Mouse (Mus musculus): ENCODE data around the gene Ptpn5. TPM values are rescaled to one million over a fixed set of nuclear protein-coding genes. Genes with fewer than 3 reads are reported as not detected.

Gene Ptpn5
- total and polyA plus RNA-seq, 3 experiments, result 0.11 TPM; not detected in 2

DNA sequence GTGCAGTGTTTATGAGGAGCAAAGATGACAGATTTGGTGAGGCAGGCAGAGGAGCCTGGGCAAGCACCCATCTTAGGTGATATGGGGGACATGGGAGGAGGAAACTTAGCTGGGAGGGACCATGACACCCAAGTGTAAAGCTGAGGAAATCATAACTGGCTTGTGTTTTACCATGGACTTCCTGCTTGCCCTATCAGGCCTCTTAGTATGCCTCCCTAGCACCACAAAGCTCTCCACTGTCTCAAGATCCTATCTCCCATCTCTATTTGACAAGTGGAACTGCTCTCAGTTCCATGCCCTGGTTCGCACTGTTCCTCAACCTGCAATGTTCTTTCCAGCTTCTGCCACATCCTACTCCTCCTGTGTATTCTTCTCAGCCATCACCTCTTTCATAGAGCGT lies 18.0 kb downstream of the Ptpn5 start:
- ATAC-seq (ENCODE audit: extremely low read depth, insufficient number of reproducible peaks, low FRiP score, poor library complexity, severe bottlenecking) (no peak), DNase-seq (ENCODE audit: low spot score) (no peak)
- Histone ChIP-seq H3K9me3 (replicated peaks) (no peaks in the 10 kb centered on the region), H3K27me3 (ENCODE audit: insufficient read depth, low read length) (peaks cover 13% of the 10 kb centered on the region), H3K4me1 (ENCODE audit: insufficient read depth, low read depth, low read length) (no peaks in the 10 kb centered on the region), H3K36me3 (replicated peaks) (no peaks in the 10 kb centered on the region), H3K4me3 (ENCODE audit: low read depth, low read length) (no peak overlapping the region)
- no peak for TF ChIP-seq GATA2 (IDR thresholded peaks at IDR 0.05; ENCODE audit: borderline replicate concordance, low read depth, low read length)
- no peak for TF ChIP-seq POLR2AphosphoS5 (IDR thresholded peaks at IDR 0.05; ENCODE audit: insufficient replicate concordance, low read depth, low read length)
- TF ChIP-seq TAL1 (conservative IDR thresholded peaks at IDR 0.05; ENCODE audit: low read depth, low read length), result no peak
- TF ChIP-seq CTCF (IDR thresholded peaks at IDR 0.05; ENCODE audit: low read depth, low read length), result no peak
- no peak for TF ChIP-seq GATA1 (IDR thresholded peaks at IDR 0.05; ENCODE audit: borderline replicate concordance, low read length)

GRCm38 (mm10) chr7:47113383-47113782 lies 20.1 kb downstream of the Ptpn5 start:
- DNase-seq (ENCODE audit: low spot score), result no peak
- ATAC-seq (ENCODE audit: extremely low read depth, insufficient number of reproducible peaks, low FRiP score, poor library complexity, severe bottlenecking), result no peak
- H3K9me3 ChIP-seq (replicated peaks), result no peaks in the 10 kb centered on the region
- no peak overlapping the region for H3K4me3 ChIP-seq (ENCODE audit: low read depth, low read length)
- TF ChIP-seq GATA2 (IDR thresholded peaks at IDR 0.05; ENCODE audit: borderline replicate concordance, low read depth, low read length), result no peak
- no peak for TF ChIP-seq POLR2AphosphoS5 (IDR thresholded peaks at IDR 0.05; ENCODE audit: insufficient replicate concordance, low read depth, low read length)
- TF ChIP-seq GATA1 (IDR thresholded peaks at IDR 0.05; ENCODE audit: borderline replicate concordance, low read length), result no peak
- TF ChIP-seq TAL1 (conservative IDR thresholded peaks at IDR 0.05; ENCODE audit: low read depth, low read length), result no peak
- no peak for TF ChIP-seq CTCF (IDR thresholded peaks at IDR 0.05; ENCODE audit: low read depth, low read length)
- H3K4me1 ChIP-seq (ENCODE audit: insufficient read depth, low read depth, low read length), result no peaks in the 10 kb centered on the region
- H3K27me3 ChIP-seq (ENCODE audit: insufficient read depth, low read length), result peaks cover 16% of the 10 kb centered on the region
- no peaks in the 10 kb centered on the region for H3K36me3 ChIP-seq (replicated peaks)

DNA sequence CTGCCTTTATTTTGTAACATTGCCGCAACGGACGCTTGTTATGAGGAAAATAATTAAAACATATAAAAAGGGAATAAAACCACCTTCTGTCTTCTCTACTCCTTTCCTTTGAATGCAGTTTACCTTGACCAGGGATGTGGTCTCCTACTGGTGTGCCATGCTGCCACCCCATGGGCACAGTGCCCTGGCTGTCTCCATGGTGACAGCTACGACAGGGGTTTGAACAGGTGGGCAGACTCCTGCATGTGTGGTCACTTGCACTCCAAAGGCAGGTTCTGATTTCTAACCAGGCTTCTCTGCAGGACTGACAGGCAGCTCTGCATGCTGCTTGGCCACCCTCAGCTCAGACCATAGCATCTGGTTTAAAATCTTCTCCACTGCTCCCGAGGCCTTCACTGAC lies 21.4 kb downstream of the Ptpn5 start:
- ATAC-seq (ENCODE audit: extremely low read depth, insufficient number of reproducible peaks, low FRiP score, poor library complexity, severe bottlenecking) (no peak), DNase-seq (ENCODE audit: low spot score) (no peak)
- H3K36me3 ChIP-seq (replicated peaks), result no peaks in the 10 kb centered on the region
- H3K9me3 ChIP-seq (replicated peaks), result no peaks in the 10 kb centered on the region
- H3K27me3 ChIP-seq (ENCODE audit: insufficient read depth, low read length), result peaks cover 16% of the 10 kb centered on the region
- no peak for TF ChIP-seq CTCF (IDR thresholded peaks at IDR 0.05; ENCODE audit: low read depth, low read length)
- no peak for TF ChIP-seq TAL1 (conservative IDR thresholded peaks at IDR 0.05; ENCODE audit: low read depth, low read length)
- TF ChIP-seq GATA2 (IDR thresholded peaks at IDR 0.05; ENCODE audit: borderline replicate concordance, low read depth, low read length), result no peak
- no peak for TF ChIP-seq GATA1 (IDR thresholded peaks at IDR 0.05; ENCODE audit: borderline replicate concordance, low read length)
- TF ChIP-seq POLR2AphosphoS5 (IDR thresholded peaks at IDR 0.05; ENCODE audit: insufficient replicate concordance, low read depth, low read length), result no peak
- no peak overlapping the region for H3K4me3 ChIP-seq (ENCODE audit: low read depth, low read length)
- H3K4me1 ChIP-seq (ENCODE audit: insufficient read depth, low read depth, low read length), result no peaks in the 10 kb centered on the region

- H3K4me1 ChIP-seq (ENCODE audit: insufficient read depth, low read depth, low read length), result no peaks in the 10 kb centered on the region
- DNase-seq (ENCODE audit: low spot score), result no peak
- no peaks in the 10 kb centered on the region for H3K36me3 ChIP-seq (replicated peaks)
Measured at GRCm38 (mm10) chr7:47111121-47111520, 22.4 kb downstream of the Ptpn5 start.

GRCm38 (mm10) chr7:47110511-47110910 lies 23.0 kb downstream of the Ptpn5 start:
- Histone ChIP-seq H3K4me3 (ENCODE audit: low read depth, low read length) (no peak overlapping the region), H3K9me3 (replicated peaks) (no peaks in the 10 kb centered on the region), H3K27me3 (ENCODE audit: insufficient read depth, low read length) (peaks cover 12% of the 10 kb centered on the region), H3K4me1 (ENCODE audit: insufficient read depth, low read depth, low read length) (no peaks in the 10 kb centered on the region), H3K36me3 (replicated peaks) (no peaks in the 10 kb centered on the region)
- no peak for ATAC-seq (ENCODE audit: extremely low read depth, insufficient number of reproducible peaks, low FRiP score, poor library complexity, severe bottlenecking)
- no peak for TF ChIP-seq TAL1 (conservative IDR thresholded peaks at IDR 0.05; ENCODE audit: low read depth, low read length)
- no peak for TF ChIP-seq CTCF (IDR thresholded peaks at IDR 0.05; ENCODE audit: low read depth, low read length)
- no peak for TF ChIP-seq GATA2 (IDR thresholded peaks at IDR 0.05; ENCODE audit: borderline replicate concordance, low read depth, low read length)
- TF ChIP-seq POLR2AphosphoS5 (IDR thresholded peaks at IDR 0.05; ENCODE audit: insufficient replicate concordance, low read depth, low read length), result no peak
- no peak for TF ChIP-seq GATA1 (IDR thresholded peaks at IDR 0.05; ENCODE audit: borderline replicate concordance, low read length)
- no peak for DNase-seq (ENCODE audit: low spot score)

More at GRCm38 (mm10) chr7:47111121-47111520, 22.4 kb downstream of the Ptpn5 start:
- no peaks in the 10 kb centered on the region for H3K9me3 ChIP-seq (replicated peaks)
- no peak for ATAC-seq (ENCODE audit: extremely low read depth, insufficient number of reproducible peaks, low FRiP score, poor library complexity, severe bottlenecking)
- TF ChIP-seq TAL1 (conservative IDR thresholded peaks at IDR 0.05; ENCODE audit: low read depth, low read length), result no peak
- no peak for TF ChIP-seq CTCF (IDR thresholded peaks at IDR 0.05; ENCODE audit: low read depth, low read length)
- TF ChIP-seq POLR2AphosphoS5 (IDR thresholded peaks at IDR 0.05; ENCODE audit: insufficient replicate concordance, low read depth, low read length), result no peak
- no peak for TF ChIP-seq GATA1 (IDR thresholded peaks at IDR 0.05; ENCODE audit: borderline replicate concordance, low read length)
- no peak for TF ChIP-seq GATA2 (IDR thresholded peaks at IDR 0.05; ENCODE audit: borderline replicate concordance, low read depth, low read length)
- H3K27me3 ChIP-seq (ENCODE audit: insufficient read depth, low read length), result peaks cover 12% of the 10 kb centered on the region
- H3K4me3 ChIP-seq (ENCODE audit: low read depth, low read length), result no peak overlapping the region

DNA sequence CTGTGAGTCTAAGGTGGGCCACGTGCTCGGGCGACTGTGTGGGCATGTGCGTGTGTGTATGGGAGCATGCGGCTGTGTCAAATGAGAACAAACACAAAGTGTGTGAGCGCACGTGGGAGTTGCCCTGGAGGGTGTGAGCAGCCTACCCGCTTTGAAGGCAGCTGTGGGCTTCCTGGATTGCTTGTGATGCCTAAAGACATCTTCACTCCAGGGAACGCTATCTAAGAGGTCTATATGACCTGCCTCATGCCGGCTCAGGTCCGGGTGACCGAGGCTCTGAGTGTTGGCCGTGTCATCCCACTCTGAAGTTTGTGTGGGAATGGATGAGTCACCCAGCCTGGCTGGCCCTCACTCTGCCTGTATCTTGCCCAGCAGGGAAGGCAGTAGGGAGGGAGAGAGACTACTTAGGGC lies 24.7 kb downstream of the Ptpn5 start:
- Histone ChIP-seq H3K9me3 (replicated peaks) (no peaks in the 10 kb centered on the region), H3K36me3 (replicated peaks) (no peaks in the 10 kb centered on the region), H3K4me3 (ENCODE audit: low read depth, low read length) (no peak overlapping the region), H3K27me3 (ENCODE audit: insufficient read depth, low read length) (peaks cover 10% of the 10 kb centered on the region), H3K4me1 (ENCODE audit: insufficient read depth, low read depth, low read length) (0 out of 2 replicates have a peak, but pooled peaks cover 2% of the 10 kb centered on the region)
- no peak for DNase-seq (ENCODE audit: low spot score)
- TF ChIP-seq GATA2 (IDR thresholded peaks at IDR 0.05; ENCODE audit: borderline replicate concordance, low read depth, low read length) (no peak), GATA1 (IDR thresholded peaks at IDR 0.05; ENCODE audit: borderline replicate concordance, low read length) (no peak), CTCF (IDR thresholded peaks at IDR 0.05; ENCODE audit: low read depth, low read length) (no peak), POLR2AphosphoS5 (IDR thresholded peaks at IDR 0.05; ENCODE audit: insufficient replicate concordance, low read depth, low read length) (no peak), TAL1 (conservative IDR thresholded peaks at IDR 0.05; ENCODE audit: low read depth, low read length) (no peak)
- ATAC-seq (ENCODE audit: extremely low read depth, insufficient number of reproducible peaks, low FRiP score, poor library complexity, severe bottlenecking), result no peak
